Mouse (Mus musculus) neural tube, embryonic 15.5 days (tissue): ENCODE measurements around the gene Taf1b. TPM values are rescaled to one million over a fixed set of nuclear protein-coding genes. Genes with fewer than 3 reads are reported as not detected.
"Not testable (repeated sequence)": the region's sequence is repeated elsewhere in the genome, so short reads cannot be mapped to it uniquely, and the experiment has no call there.

Experiments
- ATAC-seq: fragments of 200-750 bp; cut with Nextera tagmentation; 2 replicates; pipeline ENCODE4 v1.8.0; 2017; ENCODE audit warnings: mild to moderate bottlenecking, moderate TSS enrichment, moderate library complexity; ENCODE audit not compliant: low FRiP score
- H3K27ac ChIP-seq: fragments of 300-500 bp; sonication (generic); replicated peaks from 2 replicates; pipeline ENCODE4 v1.5.1; 2015; ENCODE audit warnings: mild to moderate bottlenecking, inconsistent platforms
- H3K27me3 ChIP-seq: fragments of 300-500 bp; sonication (generic); replicated peaks from 2 replicates; pipeline ENCODE4 v1.6.1; 2015; ENCODE audit warnings: inconsistent platforms
- H3K36me3 ChIP-seq: fragments of 300-500 bp; sonication (generic); 2 replicates; pipeline ENCODE4 v1.6.1; 2015; ENCODE audit warnings: inconsistent platforms
- H3K4me1 ChIP-seq: fragments of 300-500 bp; sonication (generic); 2 replicates; pipeline ENCODE4 v1.6.1; 2015; ENCODE audit warnings: inconsistent platforms
- H3K4me2 ChIP-seq: fragments of 300-500 bp; sonication (generic); 2 replicates; pipeline ENCODE4 v1.6.1; 2015; ENCODE audit warnings: inconsistent platforms, mild to moderate bottlenecking, moderate library complexity
- H3K4me3 ChIP-seq: fragments of 300-500 bp; sonication (generic); replicated peaks from 2 replicates; pipeline ENCODE4 v1.5.1; 2015; ENCODE audit warnings: mild to moderate bottlenecking, inconsistent platforms
- H3K9ac ChIP-seq: fragments of 300-500 bp; sonication (generic); replicated peaks from 2 replicates; pipeline ENCODE4 v1.6.1; 2015; ENCODE audit warnings: mild to moderate bottlenecking, inconsistent platforms
- H3K9me3 ChIP-seq: fragments of 300-500 bp; sonication (generic); replicated peaks from 2 replicates; pipeline ENCODE4 v1.6.1; 2016; ENCODE audit warnings: inconsistent platforms
- WGBS: fragments of 180-500 bp; shearing (Covaris S2); methylation state at CpG from one replicate; pipeline ENCODE4 v1.1.7; 2015; ENCODE audit warnings: mixed read lengths; 5-methylcytosine and 5-hydroxymethylcytosine counted together
- polyA plus RNA-seq: library from polyadenylated mRNA; unstranded; fragments of >200 nt; fragmentation: Nextera tagmentation; extraction: Ambion mirVana; gene quantifications from 2 replicates; pipeline ENCODE4 v1.2.1, GENCODE M21; 2015

Gene Taf1b
- polyA plus RNA-seq, 1 experiment from 2014 or later: 32.5 TPM

GRCm38 (mm10) chr12:24494791-24495190, 3.4 kb upstream of the Taf1b start:
- H3K4me1 ChIP-seq, ATAC-seq: not testable (repeated sequence)

GRCm38 (mm10) chr12:24498841-24499485, 804 bp downstream of the Taf1b start:
- H3K36me3 ChIP-seq, H3K9me3 ChIP-seq, H3K27me3 ChIP-seq, H3K4me1 ChIP-seq: not testable (repeated sequence)
- peak overlapping the region; percentile 61 for H3K4me2 ChIP-seq
- WGBS: 5% methylated on average over 9 of the region's 9 CpGs
- peak overlapping the region; percentile 79 for H3K4me3 ChIP-seq
- ATAC-seq: peak; percentile 48; the same call in 1 of the 2 replicates
- peak overlapping the region; percentile 74 for H3K27ac ChIP-seq
- peak overlapping the region; percentile 79 for H3K9ac ChIP-seq

More at GRCm38 (mm10) chr12:24494791-24495190, 3.4 kb upstream of the Taf1b start:
- not testable (repeated sequence) for H3K9me3 ChIP-seq, H3K27ac ChIP-seq, H3K36me3 ChIP-seq, H3K9ac ChIP-seq, H3K4me2 ChIP-seq, H3K27me3 ChIP-seq, H3K4me3 ChIP-seq
- 84% methylated on average over 3 of the region's 3 CpGs for WGBS

GRCm38 (mm10) chr12:24517118-24517517, 19.0 kb downstream of the Taf1b start:
- Histone ChIP-seq H3K4me1 (no peaks in the 10 kb centered on the region), H3K4me3 (no peak overlapping the region), H3K27ac (no peak overlapping the region), H3K4me2 (no peak overlapping the region), H3K27me3 (no peaks in the 10 kb centered on the region), H3K36me3 (peaks cover 77% of the 10 kb centered on the region), H3K9me3 (no peaks in the 10 kb centered on the region), H3K9ac (no peak overlapping the region)
- WGBS: 86% methylated on average over 8 of the region's 8 CpGs
- no peak for ATAC-seq

- no peaks in the 10 kb centered on the region for H3K9me3 ChIP-seq
- H3K4me1 ChIP-seq: no peaks in the 10 kb centered on the region
- 77% methylated on average over 3 of the region's 3 CpGs for WGBS
- H3K27me3 ChIP-seq: no peaks in the 10 kb centered on the region
- no peak for ATAC-seq
- no peak overlapping the region for H3K9ac ChIP-seq
- peaks cover 66% of the 10 kb centered on the region for H3K36me3 ChIP-seq
- no peak overlapping the region for H3K4me3 ChIP-seq
- H3K27ac ChIP-seq: no peak overlapping the region
- no peak overlapping the region for H3K4me2 ChIP-seq
These were observed 22.9 kb downstream of the Taf1b start for GRCm38 (mm10) chr12:24521076-24521475.

GRCm38 (mm10) chr12:24525065-24525464, 26.9 kb downstream of the Taf1b start:
- not testable (repeated sequence) for H3K27ac ChIP-seq, H3K4me2 ChIP-seq, ATAC-seq, H3K9me3 ChIP-seq, H3K27me3 ChIP-seq, H3K4me1 ChIP-seq, H3K4me3 ChIP-seq, H3K9ac ChIP-seq
- 89% methylated on average over 7 of the region's 7 CpGs for WGBS
- H3K36me3 ChIP-seq: peaks cover 31% of the 10 kb centered on the region

GRCm38 (mm10) chr12:24536390-24536789, 38.2 kb downstream of the Taf1b start:
- Histone ChIP-seq H3K27me3 (no peaks in the 10 kb centered on the region), H3K36me3 (peaks cover 15% of the 10 kb centered on the region; the same call in 1 of the 2 replicates), H3K4me3 (no peak overlapping the region), H3K4me2 (no peak overlapping the region), H3K27ac (no peak overlapping the region), H3K9ac (no peak overlapping the region), H3K9me3 (no peaks in the 10 kb centered on the region), H3K4me1 (no peaks in the 10 kb centered on the region)
- ATAC-seq: no peak
- WGBS: 63% methylated on average over 5 of the region's 5 CpGs

GRCm38 (mm10) chr12:24537201-24537600, 39.0 kb downstream of the Taf1b start:
- H3K9ac ChIP-seq: no peak overlapping the region
- 63% methylated on average over 2 of the region's 2 CpGs for WGBS
- no peak for ATAC-seq
- no peak overlapping the region for H3K4me3 ChIP-seq
- no peak overlapping the region for H3K4me2 ChIP-seq
- no peaks in the 10 kb centered on the region for H3K27me3 ChIP-seq
- no peak overlapping the region for H3K27ac ChIP-seq
- no peaks in the 10 kb centered on the region for H3K9me3 ChIP-seq
- H3K4me1 ChIP-seq: no peaks in the 10 kb centered on the region
- H3K36me3 ChIP-seq: peaks cover 8% of the 10 kb centered on the region; the same call in 1 of the 2 replicates

GRCm38 (mm10) chr12:24537965-24538364, 39.8 kb downstream of the Taf1b start:
- ATAC-seq: no peak
- no peak overlapping the region for H3K4me2 ChIP-seq
- H3K4me3 ChIP-seq: no peak overlapping the region
- H3K27me3 ChIP-seq: no peaks in the 10 kb centered on the region
- peaks cover 5% of the 10 kb centered on the region; the same call in 1 of the 2 replicates for H3K36me3 ChIP-seq
- H3K27ac ChIP-seq: no peak overlapping the region
- 79% methylated on average over 4 of the region's 4 CpGs for WGBS
- no peaks in the 10 kb centered on the region for H3K9me3 ChIP-seq
- no peak overlapping the region for H3K9ac ChIP-seq
- no peaks in the 10 kb centered on the region for H3K4me1 ChIP-seq

- no peak overlapping the region for H3K4me3 ChIP-seq
- no peaks in the 10 kb centered on the region for H3K9me3 ChIP-seq
- no peaks in the 10 kb centered on the region for H3K4me1 ChIP-seq
- no peak for ATAC-seq
- WGBS: 88% methylated on average over 16 of the region's 16 CpGs
- no peaks in the 10 kb centered on the region for H3K27me3 ChIP-seq
- H3K36me3 ChIP-seq: peaks cover 19% of the 10 kb centered on the region
- H3K9ac ChIP-seq: no peak overlapping the region
- no peak overlapping the region for H3K4me2 ChIP-seq
- no peak overlapping the region for H3K27ac ChIP-seq
These were observed 43.4 kb downstream of the Taf1b start for GRCm38 (mm10) chr12:24541426-24542154.

GRCm38 (mm10) chr12:24547686-24548085, 49.5 kb downstream of the Taf1b start:
- Histone ChIP-seq H3K27me3 (no peaks in the 10 kb centered on the region), H3K4me2 (no peak overlapping the region), H3K36me3 (peaks cover 52% of the 10 kb centered on the region), H3K27ac (no peak overlapping the region), H3K9ac (no peak overlapping the region), H3K9me3 (no peaks in the 10 kb centered on the region), H3K4me3 (no peak overlapping the region), H3K4me1 (no peaks in the 10 kb centered on the region)
- ATAC-seq: no peak
- 89% methylated on average over 8 of the region's 8 CpGs for WGBS

GRCm38 (mm10) chr12:24548885-24549284, 50.7 kb downstream of the Taf1b start:
- no peaks in the 10 kb centered on the region for H3K4me1 ChIP-seq
- no peak overlapping the region for H3K4me2 ChIP-seq
- no peak for ATAC-seq
- 89% methylated on average over 6 of the region's 6 CpGs for WGBS
- no peaks in the 10 kb centered on the region for H3K9me3 ChIP-seq
- H3K27ac ChIP-seq: no peak overlapping the region
- H3K4me3 ChIP-seq: no peak overlapping the region
- peaks cover 54% of the 10 kb centered on the region for H3K36me3 ChIP-seq
- no peak overlapping the region for H3K9ac ChIP-seq
- no peaks in the 10 kb centered on the region for H3K27me3 ChIP-seq

GRCm38 (mm10) chr12:24552531-24552930, 54.4 kb downstream of the Taf1b start:
- H3K9ac ChIP-seq: no peak overlapping the region
- 85% methylated on average over 2 of the region's 2 CpGs for WGBS
- no peak overlapping the region for H3K27ac ChIP-seq
- no peak overlapping the region for H3K4me3 ChIP-seq
- ATAC-seq: no peak
- H3K4me2 ChIP-seq: no peak overlapping the region
- H3K9me3 ChIP-seq: no peaks in the 10 kb centered on the region
- no peaks in the 10 kb centered on the region for H3K4me1 ChIP-seq
- H3K27me3 ChIP-seq: no peaks in the 10 kb centered on the region
- peaks cover 37% of the 10 kb centered on the region for H3K36me3 ChIP-seq
